Mouse (Mus musculus): ENCODE data around the gene Tcn2.

- TF ChIP-seq POLR2A (IDR thresholded peaks at IDR 0.05; ENCODE audit: insufficient read length, low read depth): no peak
- no peak for TF ChIP-seq MAX (IDR thresholded peaks at IDR 0.05; ENCODE audit: low read depth)
- no peak for TF ChIP-seq POLR2AphosphoS2 (IDR thresholded peaks at IDR 0.05; ENCODE audit: insufficient read length, low read depth)
- no peak for TF ChIP-seq TCF12 (IDR thresholded peaks at IDR 0.05; ENCODE audit: insufficient read depth, poor library complexity, severe bottlenecking)
- no peak for TF ChIP-seq CEBPB (IDR thresholded peaks at IDR 0.05; ENCODE audit: insufficient read depth, poor library complexity, severe bottlenecking)
- no peak for TF ChIP-seq REST (IDR thresholded peaks at IDR 0.05; ENCODE audit: insufficient read depth, insufficient read length)
- no peak for TF ChIP-seq E2F4 (IDR thresholded peaks at IDR 0.05; ENCODE audit: insufficient read depth)
- no peak for TF ChIP-seq TCF3 (IDR thresholded peaks at IDR 0.05; ENCODE audit: insufficient read length, low read depth)
- no peak for TF ChIP-seq MYOG (IDR thresholded peaks at IDR 0.05; ENCODE audit: control insufficient read depth in 1 of 3, insufficient read depth in 1 of 3, insufficient read length in 2 of 3, low read depth in 2 of 3)
- TF ChIP-seq USF1 (IDR thresholded peaks at IDR 0.05; ENCODE audit: low read depth): no peak
- no peak for TF ChIP-seq MYOD1 (IDR thresholded peaks at IDR 0.05; ENCODE audit: control insufficient read depth in 1 of 3, insufficient read length in 2 of 3, low read depth in 2 of 3)
- no peak for TF ChIP-seq SRF (IDR thresholded peaks at IDR 0.05; ENCODE audit: control insufficient read depth, insufficient read length, low read depth)
Measured at GRCm38 (mm10) chr11:3918738-3919137, 13.2 kb downstream of the Tcn2 start.
